Mouse (Mus musculus) kidney, adult 2 months (tissue): Measurements from ENCODE around the gene Polr1d.

Experiments
- CTCF ChIP-seq: fragments of 200-500 bp; conservative IDR thresholded peaks from 2 replicates; pipeline ENCODE4 v1.5.1; 2011; ENCODE audit warnings: low read depth, mild to moderate bottlenecking, control low read depth, low read length, moderate library complexity, mixed read lengths; ENCODE audit not compliant: insufficient read depth, insufficient read length
- POLR2A ChIP-seq: fragments of 200-500 bp; IDR thresholded peaks from one replicate; pipeline ENCODE4 v1.6.1; 2011; ENCODE audit warnings: low read depth, low read length, control low read depth

DNA sequence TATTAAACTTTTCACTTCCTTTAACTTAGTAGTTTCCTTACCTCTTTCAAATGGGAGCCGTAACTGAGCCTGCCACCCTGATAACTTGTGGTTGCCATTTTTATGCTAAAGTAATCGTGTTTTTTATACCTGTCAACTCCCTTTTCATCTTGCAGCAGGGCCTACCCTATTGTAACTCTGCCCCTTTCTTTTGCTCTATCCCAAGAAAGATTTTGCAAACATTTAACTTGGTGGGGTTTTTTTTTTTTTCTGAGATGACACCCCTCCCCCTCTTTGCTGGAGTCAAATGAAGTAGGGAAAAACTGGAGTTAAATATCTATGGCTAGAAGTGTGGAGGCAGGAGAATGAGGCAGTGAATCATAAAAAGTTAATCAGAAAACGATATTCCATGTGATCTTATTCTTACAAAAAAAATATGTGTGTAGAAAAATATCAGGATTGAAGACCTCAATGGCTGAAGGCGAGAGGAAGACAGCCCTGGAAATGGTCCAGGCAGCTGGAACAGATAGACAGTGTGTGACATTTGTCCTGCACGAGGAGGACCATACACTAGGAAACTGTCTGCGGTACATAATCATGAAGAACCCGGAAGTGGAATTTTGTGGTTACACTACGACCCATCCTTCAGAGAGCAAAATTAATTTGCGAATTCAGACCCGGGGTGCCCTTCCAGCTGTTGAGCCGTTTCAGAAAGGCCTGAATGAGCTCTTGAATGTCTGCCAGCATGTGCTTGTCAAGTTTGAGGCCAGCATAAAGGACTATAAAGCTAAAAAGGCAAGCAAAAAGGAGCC, 1.5 kb downstream of the Polr1d start:
- no peak for TF ChIP-seq CTCF
- no peak for TF ChIP-seq POLR2A
